Mouse (Mus musculus) intestine, postnatal 0 days (tissue): Measurements from ENCODE around the gene 2010111I01Rik. TPM values are rescaled to one million over a fixed set of nuclear protein-coding genes. Genes with fewer than 3 reads are reported as not detected.

Experiments used
- ATAC-seq: fragments of 200-750 bp; cut with Nextera tagmentation; 2 replicates; pipeline ENCODE4 v1.8.0; 2017; ENCODE audit warnings: mild to moderate bottlenecking, moderate TSS enrichment, moderate library complexity
- H3K27ac ChIP-seq: fragments of 300-500 bp; sonication (generic); 2 replicates; pipeline ENCODE4 v1.5.1; 2014; ENCODE audit warnings: mild to moderate bottlenecking, low read depth, low read length, moderate library complexity
- H3K27me3 ChIP-seq: fragments of 300-500 bp; sonication (generic); replicated peaks from 2 replicates; pipeline ENCODE4 v1.6.1; 2014; ENCODE audit warnings: low read length, mixed read lengths; ENCODE audit not compliant: control insufficient read depth, insufficient read depth
- H3K36me3 ChIP-seq: fragments of 300-500 bp; sonication (generic); 2 replicates; pipeline ENCODE4 v1.6.1; 2014; ENCODE audit warnings: mild to moderate bottlenecking, moderate library complexity; ENCODE audit not compliant: control insufficient read depth, insufficient read depth
- H3K4me1 ChIP-seq: fragments of 300-500 bp; sonication (generic); replicated peaks from 2 replicates; pipeline ENCODE4 v1.6.1; 2014; ENCODE audit warnings: antibody characterized with exemption, low read length, mixed read lengths; ENCODE audit not compliant: control insufficient read depth, insufficient read depth
- H3K4me2 ChIP-seq: fragments of 300-500 bp; sonication (generic); replicated peaks from 2 replicates; pipeline ENCODE4 v1.6.1; 2014; ENCODE audit warnings: low read depth, mild to moderate bottlenecking, moderate library complexity
- H3K4me3 ChIP-seq: fragments of 300-500 bp; sonication (generic); 2 replicates; pipeline ENCODE4 v1.5.1; 2014; ENCODE audit warnings: low read depth, low read length
- H3K9ac ChIP-seq: fragments of 300-500 bp; sonication (generic); 2 replicates; pipeline ENCODE4 v1.6.1; 2014; ENCODE audit warnings: mild to moderate bottlenecking, low read depth, low read length
- H3K9me3 ChIP-seq: fragments of 300-500 bp; sonication (generic); 2 replicates; pipeline ENCODE4 v1.6.1; 2016; ENCODE audit warnings: mixed run types; ENCODE audit not compliant: control insufficient read depth
- CTCF ChIP-seq: sonication (generic); IDR thresholded peaks from 2 replicates; pipeline ENCODE4 v1.5.1; 2016; ENCODE audit warnings: low read depth, mild to moderate bottlenecking, control low read depth, antibody characterized with exemption, moderate library complexity
- WGBS: fragments of 180-500 bp; shearing (Covaris S2); extraction: QIAGEN DNeasy Blood & Tissue Kit; methylation state at CpG from one replicate; pipeline ENCODE4 v1.1.7; 2014; 5-methylcytosine and 5-hydroxymethylcytosine counted together
- polyA plus RNA-seq: library from polyadenylated mRNA; unstranded; fragments of >200 nt; fragmentation: Nextera tagmentation; extraction: Ambion mirVana; gene quantifications from 2 replicates; pipeline ENCODE4 v1.2.1, GENCODE M21; 2015

Gene 2010111I01Rik
- polyA plus RNA-seq, 1 experiment from 2014 or later: 72.7 TPM

- H3K36me3 ChIP-seq: no peaks in the 10 kb centered on the region
- H3K4me1 ChIP-seq: no peaks in the 10 kb centered on the region
- no peaks in the 10 kb centered on the region for H3K9me3 ChIP-seq
- no peak overlapping the region for H3K4me3 ChIP-seq
- no peak for ATAC-seq
- no peaks in the 10 kb centered on the region for H3K27me3 ChIP-seq
- TF ChIP-seq CTCF: no peak
- no peak overlapping the region for H3K9ac ChIP-seq
- H3K4me2 ChIP-seq: no peak overlapping the region
- WGBS: 88% methylated on average over 4 of the region's 4 CpGs
- no peak overlapping the region for H3K27ac ChIP-seq
These were observed 216.0 kb downstream of the 2010111I01Rik start for GRCm38 (mm10) chr13:63180641-63181235.

DNA sequence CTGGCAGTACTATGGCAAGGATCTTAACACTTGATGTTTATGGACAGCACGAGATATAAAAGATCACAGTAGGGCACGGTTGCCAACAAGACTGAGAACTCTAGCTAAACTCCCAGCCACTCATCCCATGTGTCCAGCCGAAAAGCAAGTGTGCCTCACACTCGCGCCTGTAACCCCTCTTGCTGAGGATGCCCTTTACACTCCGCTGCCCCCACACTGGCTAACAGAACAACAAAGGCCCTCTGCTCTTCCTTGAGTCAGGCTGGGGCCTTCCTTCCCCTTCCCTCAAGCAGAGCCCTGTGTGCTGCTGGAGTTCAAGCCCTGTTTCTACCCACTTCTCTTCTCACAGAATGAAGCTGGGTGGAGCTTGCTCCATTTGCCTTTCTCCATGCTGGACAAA, 220.3 kb downstream of the 2010111I01Rik start:
- 82% methylated on average over 6 of the region's 6 CpGs for WGBS
- 0 out of 2 replicates have a peak, but pooled peaks cover 3% of the 10 kb centered on the region for H3K4me1 ChIP-seq
- TF ChIP-seq CTCF: no peak
- H3K4me2 ChIP-seq: no peak overlapping the region
- no peak overlapping the region for H3K27ac ChIP-seq
- no peaks in the 10 kb centered on the region for H3K36me3 ChIP-seq
- no peak overlapping the region for H3K9ac ChIP-seq
- no peaks in the 10 kb centered on the region for H3K27me3 ChIP-seq
- no peak overlapping the region for H3K4me3 ChIP-seq
- no peaks in the 10 kb centered on the region for H3K9me3 ChIP-seq
- no peak for ATAC-seq

DNA sequence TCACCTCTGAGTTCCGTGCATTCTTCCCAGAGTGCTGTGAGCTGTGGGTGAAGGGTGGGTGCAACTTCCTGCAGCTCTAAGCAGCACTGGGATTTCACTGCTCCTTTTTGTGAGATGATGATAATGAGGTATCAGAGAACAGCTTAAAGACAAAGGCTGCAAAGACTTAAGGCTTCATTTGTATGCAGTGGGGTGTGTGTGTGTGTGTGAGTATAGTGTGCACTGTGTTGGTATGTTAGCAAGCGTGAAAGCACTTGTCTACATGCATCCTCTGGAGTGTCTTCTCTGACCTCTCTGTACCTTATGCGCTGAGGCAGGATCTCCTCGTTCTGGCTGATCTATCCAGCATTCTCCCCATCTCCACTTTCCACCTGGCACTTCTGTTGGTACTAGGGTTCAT, 221.5 kb downstream of the 2010111I01Rik start:
- no peak for ATAC-seq
- Histone ChIP-seq H3K4me2 (no peak overlapping the region), H3K27me3 (no peaks in the 10 kb centered on the region), H3K27ac (no peak overlapping the region), H3K4me3 (no peak overlapping the region), H3K36me3 (no peaks in the 10 kb centered on the region), H3K9ac (no peak overlapping the region), H3K9me3 (no peaks in the 10 kb centered on the region), H3K4me1 (0 out of 2 replicates have a peak, but pooled peaks cover 3% of the 10 kb centered on the region)
- 73% methylated on average over 4 of the region's 4 CpGs for WGBS
- no peak for TF ChIP-seq CTCF

DNA sequence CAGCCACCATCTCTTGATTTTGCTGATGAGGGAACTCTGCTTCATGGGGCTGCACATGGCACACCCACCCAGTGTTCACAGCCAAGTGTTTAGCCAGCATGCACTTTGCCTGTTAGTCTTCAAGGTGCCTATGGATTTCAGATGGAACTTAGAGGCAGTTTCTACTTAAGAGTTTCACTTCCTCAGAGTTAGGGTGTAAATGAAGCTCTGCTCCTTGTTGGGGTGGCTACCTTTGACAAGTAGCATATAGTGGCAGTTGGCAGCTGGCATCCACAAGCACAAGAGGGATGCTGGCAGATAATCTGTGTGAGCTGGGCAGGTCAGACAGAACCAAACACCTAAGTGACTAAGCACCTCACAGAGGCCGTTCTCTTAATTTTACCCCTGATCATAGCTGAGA, 221.9 kb downstream of the 2010111I01Rik start:
- Histone ChIP-seq H3K4me1 (0 out of 2 replicates have a peak, but pooled peaks cover 3% of the 10 kb centered on the region), H3K36me3 (no peaks in the 10 kb centered on the region), H3K4me2 (no peak overlapping the region), H3K4me3 (no peak overlapping the region), H3K9me3 (no peaks in the 10 kb centered on the region), H3K9ac (no peak overlapping the region), H3K27me3 (no peaks in the 10 kb centered on the region), H3K27ac (no peak overlapping the region)
- ATAC-seq: no peak
- TF ChIP-seq CTCF: no peak
- WGBS: 85% methylated on average over 1 of the region's 1 CpGs

DNA sequence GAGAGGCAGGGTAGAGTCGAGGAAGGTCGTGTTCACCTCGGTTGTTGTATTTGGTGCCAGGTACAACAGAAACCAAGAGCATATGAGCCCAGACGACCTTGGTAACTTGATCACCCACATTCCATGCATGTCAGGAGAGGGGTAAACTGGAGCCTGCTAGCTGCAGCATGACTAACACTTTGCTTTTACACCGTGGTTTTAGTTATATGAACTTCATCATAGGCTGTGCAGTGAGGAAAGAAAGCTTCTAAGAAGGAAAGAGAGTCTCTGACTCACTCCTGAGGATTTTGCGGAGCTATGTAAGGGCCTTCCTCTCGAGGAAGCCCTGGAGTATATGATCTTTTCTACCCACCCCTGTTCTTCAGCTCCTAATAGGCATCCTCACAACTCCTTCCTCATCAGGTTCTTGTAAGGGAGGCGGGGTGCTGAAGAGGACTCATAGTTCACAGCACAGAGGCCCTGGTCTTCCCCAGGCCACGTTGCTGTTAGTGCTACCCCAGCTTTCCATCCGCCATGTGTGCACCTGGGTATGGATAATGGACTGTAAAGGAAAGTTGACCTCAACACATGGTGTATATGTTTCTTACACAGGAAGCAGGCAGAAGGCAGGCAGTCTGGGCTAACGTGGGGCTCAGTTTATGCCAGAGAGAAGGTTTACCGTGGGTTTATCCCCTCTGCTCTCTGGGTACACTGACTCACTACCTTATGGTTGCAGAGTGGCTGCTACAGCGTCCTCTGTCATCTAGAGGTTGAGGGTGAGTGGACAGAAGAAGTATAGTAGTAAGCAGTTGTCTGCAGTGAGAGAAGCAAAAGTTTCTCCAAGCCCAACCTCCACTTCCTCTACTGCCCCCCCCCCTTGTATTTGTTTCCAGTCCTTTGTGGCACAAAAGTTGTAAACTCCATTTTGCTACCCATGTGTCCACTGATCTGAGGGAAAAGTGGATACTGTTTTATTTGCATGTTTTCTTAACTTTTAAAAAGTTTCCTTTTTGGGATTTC, 222.8 kb downstream of the 2010111I01Rik start:
- no peak overlapping the region for H3K27ac ChIP-seq
- no peak overlapping the region for H3K4me3 ChIP-seq
- TF ChIP-seq CTCF: no peak
- H3K36me3 ChIP-seq: no peaks in the 10 kb centered on the region
- 50% methylated on average over 13 of the region's 13 CpGs for WGBS
- no peak overlapping the region for H3K4me2 ChIP-seq
- H3K4me1 ChIP-seq: 0 out of 2 replicates have a peak, but pooled peaks cover 3% of the 10 kb centered on the region
- ATAC-seq: no peak; the same call in 1 of the 2 replicates
- H3K9me3 ChIP-seq: no peaks in the 10 kb centered on the region
- H3K27me3 ChIP-seq: no peaks in the 10 kb centered on the region
- H3K9ac ChIP-seq: no peak overlapping the region

- no peaks in the 10 kb centered on the region for H3K9me3 ChIP-seq
- TF ChIP-seq CTCF: no peak
- ATAC-seq: no peak
- no peak overlapping the region for H3K4me3 ChIP-seq
- H3K27ac ChIP-seq: no peak overlapping the region
- 0 out of 2 replicates have a peak, but pooled peaks cover 3% of the 10 kb centered on the region for H3K4me1 ChIP-seq
- no peaks in the 10 kb centered on the region for H3K36me3 ChIP-seq
- no peak overlapping the region for H3K4me2 ChIP-seq
- WGBS: 73% methylated on average over 5 of the region's 5 CpGs
- no peak overlapping the region for H3K9ac ChIP-seq
- no peaks in the 10 kb centered on the region for H3K27me3 ChIP-seq
These were observed 223.6 kb downstream of the 2010111I01Rik start for GRCm38 (mm10) chr13:63188306-63188705.
